Comparison of ENCODE assay signal across 16 mouse cellular contexts in genomic region chr11:66567382-66567781, GRCm38 (mm10). TPM values are rescaled to one million over a fixed set of nuclear protein-coding genes. Genes with fewer than 3 reads are reported as not detected.
DNase-seq lines count a peak whose midpoint lies in the region; ATAC-seq and TF ChIP-seq lines count a peak whose summit lies in the region.
"Had no signal": no experiment of that assay in that cellular context is flagged by ENCODE, and none has a peak within 500 bp of the region (broad histone marks: within the 10 kb centered on the region; RNA-seq: fewer than 3 reads in every experiment).

No protein-coding gene starts in this region.

- ATAC-seq in heart, embryonic 13.5 days (ENCODE audit: extremely low read depth, insufficient number of reproducible peaks, low FRiP score, low TSS enrichment) = no peak
- no peak for ATAC-seq in hindbrain, embryonic 15.5 days (ENCODE audit: low FRiP score, low read depth)

- TF ChIP-seq CTCF in layer of hippocampus, adult 2 months (conservative IDR thresholded peaks at IDR 0.05) = no peak

- no peak for DNase-seq in heart, postnatal 14 days
- peak; percentile 4 for DNase-seq in CD4-positive helper T cell, adult 2 months (ENCODE audit: low read depth, low spot score)
- DNase-seq in embryonic facial prominence, embryonic 10.5 days (ENCODE audit: low spot score) = peak; percentile 10
- DNase-seq in spleen, postnatal 4 days (ENCODE audit: low spot score in 2 of 2) = no peak
- no peak for DNase-seq in urinary bladder, postnatal 14 days (ENCODE audit: low spot score)
- no peak for DNase-seq in layer of hippocampus, adult 2 months (ENCODE audit: low spot score in 2 of 2)
- DNase-seq: adrenal gland, postnatal 25 days; cerebellum, postnatal 10 days; heart, postnatal 36 days; lung, postnatal 4 days had no signal

- peak overlapping the region; percentile 0; the same call in 1 of the 2 replicates for H3K4me3 ChIP-seq in heart, embryonic 13.5 days
- H3K4me3 ChIP-seq in embryonic facial prominence, embryonic 10.5 days = peak overlapping the region; percentile 27
- peak overlapping the region; percentile 3; the same call in 1 of the 2 replicates for H3K4me3 ChIP-seq in hindbrain, embryonic 15.5 days
- H3K4me3 ChIP-seq in layer of hippocampus, adult 2 months = no peak overlapping the region
- H3K4me3 ChIP-seq: limb, embryonic 15.5 days had no signal

- no peaks in the 10 kb centered on the region for H3K9me3 ChIP-seq in heart, embryonic 13.5 days
- H3K9me3 ChIP-seq in embryonic facial prominence, embryonic 10.5 days = no peaks in the 10 kb centered on the region
- no peaks in the 10 kb centered on the region for H3K9me3 ChIP-seq in hindbrain, embryonic 15.5 days
- H3K9me3 ChIP-seq: limb, embryonic 15.5 days had no signal

- H3K4me2 ChIP-seq in heart, embryonic 13.5 days = peak overlapping the region; percentile 50
- peak overlapping the region; percentile 36 for H3K4me2 ChIP-seq in hindbrain, embryonic 15.5 days
- H3K4me2 ChIP-seq: limb, embryonic 15.5 days had no signal

- intact Hi-C loops in heart, postnatal 14 days (cut with DNase I) = no loop called here

- H3K36me3 ChIP-seq in heart, embryonic 13.5 days = no peaks in the 10 kb centered on the region
- no peaks in the 10 kb centered on the region for H3K36me3 ChIP-seq in embryonic facial prominence, embryonic 10.5 days (replicated peaks)
- no peaks in the 10 kb centered on the region for H3K36me3 ChIP-seq in hindbrain, embryonic 15.5 days
- H3K36me3 ChIP-seq: limb, embryonic 15.5 days had no signal

- WGBS in heart, embryonic 13.5 days = 4% methylated on average over 10 of the region's 10 CpGs
- whole genome bisulfite sequencing in embryonic facial prominence, embryonic 10.5 days = 6% methylated on average over 10 of the region's 10 CpGs
- 11% methylated on average over 10 of the region's 10 CpGs for WGBS in hindbrain, embryonic 15.5 days

- H3K27ac ChIP-seq in heart, embryonic 13.5 days (replicated peaks) = no peak overlapping the region
- no peak overlapping the region for H3K27ac ChIP-seq in embryonic facial prominence, embryonic 10.5 days (replicated peaks)
- no peak overlapping the region for H3K27ac ChIP-seq in hindbrain, embryonic 15.5 days (replicated peaks)
- no peak overlapping the region for H3K27ac ChIP-seq in layer of hippocampus, adult 2 months
- H3K27ac ChIP-seq: limb, embryonic 15.5 days had no signal

- H3K9ac ChIP-seq in heart, embryonic 13.5 days = no peak overlapping the region
- no peak overlapping the region for H3K9ac ChIP-seq in hindbrain, embryonic 15.5 days
- H3K9ac ChIP-seq: limb, embryonic 15.5 days had no signal

- peaks cover 36% of the 10 kb centered on the region for H3K27me3 ChIP-seq in heart, embryonic 13.5 days (replicated peaks)
- H3K27me3 ChIP-seq in embryonic facial prominence, embryonic 10.5 days (replicated peaks; ENCODE audit: low read depth, poor library complexity, severe bottlenecking) = peaks cover 43% of the 10 kb centered on the region
- peaks cover 17% of the 10 kb centered on the region for H3K27me3 ChIP-seq in hindbrain, embryonic 15.5 days

- 0 out of 2 replicates have a peak, but pooled peaks cover 6% of the 10 kb centered on the region for H3K4me1 ChIP-seq in heart, embryonic 13.5 days
- peaks cover 7% of the 10 kb centered on the region for H3K4me1 ChIP-seq in embryonic facial prominence, embryonic 10.5 days
- H3K4me1 ChIP-seq in hindbrain, embryonic 15.5 days (replicated peaks) = peaks cover 16% of the 10 kb centered on the region

RNA-seq across cellular contexts. Expression of gene Shisa6, which starts 41.6 kb away (rescaled TPM):
- 0.25 and 0.46 TPM in 2 replicates for polyA plus RNA-seq in heart, embryonic 13.5 days (2015; fragmentation: Nextera tagmentation; extraction: Ambion mirVana)
- under 1 TPM; 0.05 to 0.31 TPM for total RNA-seq in heart, postnatal 14 days (2021)
- 0.08 and 0.22 TPM in 2 replicates for polyA plus RNA-seq in embryonic facial prominence, embryonic 10.5 days (2016; fragmentation: Nextera tagmentation; extraction: Ambion mirVana)
- polyA plus RNA-seq in hindbrain, embryonic 15.5 days (2015; fragmentation: Nextera tagmentation; extraction: Ambion mirVana) = 5.3 and 5.7 TPM in 2 replicates
- 100 to 1,000 TPM; 193 to 194 TPM for total RNA-seq in layer of hippocampus, adult 2 months (2021)
- total RNA-seq: CH12.LX; neutrophil, adult 5-6 weeks had no signal
- polyA plus RNA-seq: small intestine, adult 2 months had no signal

Comparison
In these comparisons a context has a peak if more than half of its experiments do, and no peak if none do; other contexts are left out.
1. DNase-seq: peak in CD4-positive helper T cell, adult 2 months (single experiment) and embryonic facial prominence, embryonic 10.5 days (single experiment); none in heart, postnatal 14 days (0 of 2), spleen, postnatal 4 days (0 of 2), urinary bladder, postnatal 14 days (single experiment) and layer of hippocampus, adult 2 months (0 of 2).